Comparison of ENCODE assay signal across 10 mouse cellular contexts in the genomic region with DNA sequence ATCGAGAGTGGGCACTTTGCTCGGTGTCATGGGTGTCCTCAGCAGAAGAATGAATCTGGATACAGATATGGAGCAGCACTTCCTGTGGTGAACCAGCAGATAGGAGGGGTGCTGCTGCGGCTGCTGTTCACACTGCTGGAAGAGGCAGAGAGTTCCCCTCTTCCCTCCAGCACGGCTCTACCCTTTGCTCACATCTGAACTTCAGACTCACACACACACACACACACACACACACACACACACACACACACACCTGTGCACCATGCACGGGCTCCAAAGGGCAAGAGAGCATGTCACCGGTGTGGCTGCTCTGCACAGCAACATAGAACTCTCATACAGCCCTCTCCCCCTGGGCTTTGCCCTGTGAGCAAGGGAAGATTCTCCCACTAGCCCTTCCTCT. TPM values are rescaled to one million over a fixed set of nuclear protein-coding genes. Genes with fewer than 3 reads are reported as not detected.
DNase-seq lines count a peak whose midpoint lies in the region; ATAC-seq lines count a peak whose summit lies in the region.
"Had no signal": no experiment of that assay in that cellular context is flagged by ENCODE, and none has a peak within 500 bp of the region (broad histone marks: within the 10 kb centered on the region; RNA-seq: fewer than 3 reads in every experiment).

No protein-coding gene starts in this region.

- H3K4me1 ChIP-seq in kidney, embryonic 15.5 days = peaks cover 15% of the 10 kb centered on the region; the same call in 1 of the 2 replicates
- H3K4me1 ChIP-seq in liver, embryonic 15.5 days (replicated peaks) = peaks cover 4% of the 10 kb centered on the region

- 53% methylated on average over 6 of the region's 6 CpGs for WGBS in kidney, embryonic 15.5 days
- 16% methylated on average over 6 of the region's 6 CpGs for WGBS in liver, embryonic 15.5 days (ENCODE audit: insufficient replicate concordance)

- no peak overlapping the region for H3K9ac ChIP-seq in kidney, embryonic 15.5 days
- no peak overlapping the region for H3K9ac ChIP-seq in liver, embryonic 15.5 days
- H3K9ac ChIP-seq: neural tube, embryonic 15.5 days had no signal

- no peaks in the 10 kb centered on the region for H3K9me3 ChIP-seq in kidney, embryonic 15.5 days (replicated peaks)
- H3K9me3 ChIP-seq in liver, embryonic 15.5 days (replicated peaks) = no peaks in the 10 kb centered on the region
- H3K9me3 ChIP-seq: neural tube, embryonic 15.5 days had no signal

- no peak overlapping the region for H3K4me3 ChIP-seq in kidney, embryonic 15.5 days (replicated peaks)
- no peak overlapping the region for H3K4me3 ChIP-seq in liver, embryonic 15.5 days (replicated peaks)
- H3K4me3 ChIP-seq: neural tube, embryonic 15.5 days had no signal

- H3K27me3 ChIP-seq in kidney, embryonic 15.5 days = no peaks in the 10 kb centered on the region; the same call in 1 of the 2 replicates
- peaks cover 14% of the 10 kb centered on the region; the same call in 1 of the 2 replicates for H3K27me3 ChIP-seq in liver, embryonic 15.5 days
- H3K27me3 ChIP-seq: neural tube, embryonic 15.5 days; Patski had no signal

- H3K36me3 ChIP-seq in kidney, embryonic 15.5 days = no peaks in the 10 kb centered on the region
- H3K36me3 ChIP-seq in liver, embryonic 15.5 days (replicated peaks) = no peaks in the 10 kb centered on the region
- H3K36me3 ChIP-seq: neural tube, embryonic 15.5 days had no signal

- peak; percentile 42 for DNase-seq in kidney, adult 11 months
- peak; percentile 47 for DNase-seq in CD4-positive, CD25-positive, alpha-beta regulatory T cell, adult 2 months (ENCODE audit: low read depth, low spot score)
- DNase-seq in induced T-regulatory cell, adult 2 months (ENCODE audit: low read depth) = peak; percentile 52
- DNase-seq in gastrocnemius, postnatal 25 days = no peak
- no peak for DNase-seq in embryo, embryonic 10.5 days (ENCODE audit: low spot score)

- ATAC-seq in kidney, embryonic 15.5 days (replicated peaks; ENCODE audit: low FRiP score) = no peak
- ATAC-seq in liver, embryonic 15.5 days (ENCODE audit: insufficient read depth) = peak; percentile 68
- no peak for ATAC-seq in frontal cortex, adult (ENCODE audit: low TSS enrichment)
- ATAC-seq: Patski had no signal

- H3K27ac ChIP-seq in kidney, embryonic 15.5 days = no peak overlapping the region
- no peak overlapping the region for H3K27ac ChIP-seq in liver, embryonic 15.5 days (replicated peaks)
- H3K27ac ChIP-seq: neural tube, embryonic 15.5 days had no signal

- H3K4me2 ChIP-seq in kidney, embryonic 15.5 days = no peak overlapping the region
- peak overlapping the region; percentile 3; the same call in 1 of the 2 replicates for H3K4me2 ChIP-seq in liver, embryonic 15.5 days
- H3K4me2 ChIP-seq: neural tube, embryonic 15.5 days had no signal

RNA-seq across cellular contexts. Expression of a gene that starts 20.3 kb away (rescaled TPM):
- polyA plus RNA-seq in kidney, embryonic 15.5 days (2015; fragmentation: Nextera tagmentation; extraction: Ambion mirVana) = 8.6 and 9.9 TPM in 2 replicates
- polyA plus RNA-seq in liver, embryonic 15.5 days (2015; fragmentation: Nextera tagmentation; extraction: Ambion mirVana) = 2.8 and 2.9 TPM in 2 replicates
- total RNA-seq in gastrocnemius, postnatal 25 days (2021) = 1 to 10 TPM; 2.4 to 3.5 TPM

Comparison
In these comparisons a context has a peak if more than half of its experiments do, and no peak if none do; other contexts are left out.
1. DNase-seq: peak in kidney, adult 11 months (single experiment), CD4-positive, CD25-positive, alpha-beta regulatory T cell, adult 2 months (single experiment) and induced T-regulatory cell, adult 2 months (single experiment); none in gastrocnemius, postnatal 25 days (single experiment) and embryo, embryonic 10.5 days (single experiment).